Mouse (Mus musculus) stomach, postnatal 0 days (tissue): ENCODE measurements around the gene Slc6a6. TPM values are rescaled to one million over a fixed set of nuclear protein-coding genes. Genes with fewer than 3 reads are reported as not detected.
A peak's percentile ranks its signal among the peaks of the same experiment; 100 is the strongest.

Experiments
- ATAC-seq: fragments of 200-750 bp; cut with Nextera tagmentation; 2 replicates; pipeline ENCODE4 v1.8.0; 2017; ENCODE audit not compliant: low FRiP score, low TSS enrichment
- DNase-seq: peaks from one replicate; pipeline ENCODE4 v3.0.0-alpha.2; 2016; ENCODE audit warnings: low spot score
- H3K27ac ChIP-seq: fragments of 300-500 bp; sonication (generic); replicated peaks from 2 replicates; pipeline ENCODE4 v1.5.1; 2014; ENCODE audit warnings: mild to moderate bottlenecking, control low read depth
- H3K27me3 ChIP-seq: fragments of 300-500 bp; sonication (generic); 2 replicates; pipeline ENCODE4 v1.6.1; 2014; ENCODE audit warnings: low read length; ENCODE audit not compliant: control insufficient read depth, insufficient read depth
- H3K36me3 ChIP-seq: fragments of 300-500 bp; sonication (generic); 2 replicates; pipeline ENCODE4 v1.6.1; 2014; ENCODE audit warnings: low read length, mixed read lengths; ENCODE audit not compliant: control insufficient read depth, insufficient read depth
- H3K4me1 ChIP-seq: fragments of 300-500 bp; sonication (generic); replicated peaks from 2 replicates; pipeline ENCODE4 v1.6.1; 2014; ENCODE audit warnings: antibody characterized with exemption; ENCODE audit not compliant: control insufficient read depth, insufficient read depth
- H3K4me2 ChIP-seq: fragments of 300-500 bp; sonication (generic); replicated peaks from 2 replicates; pipeline ENCODE4 v1.6.1; 2014; ENCODE audit warnings: low read depth, mild to moderate bottlenecking, control low read depth, moderate library complexity
- H3K4me3 ChIP-seq: fragments of 300-500 bp; sonication (generic); 2 replicates; pipeline ENCODE4 v1.5.1; 2014; ENCODE audit warnings: low read depth, low read length, control low read depth
- H3K9ac ChIP-seq: fragments of 300-500 bp; sonication (generic); 2 replicates; pipeline ENCODE4 v1.6.1; 2014; ENCODE audit warnings: mild to moderate bottlenecking, low read length, control low read depth, mixed read lengths
- H3K9me3 ChIP-seq: fragments of 300-500 bp; sonication (generic); 2 replicates; pipeline ENCODE4 v1.6.1; 2016; ENCODE audit warnings: low read length; ENCODE audit not compliant: control insufficient read depth
- CTCF ChIP-seq: IDR thresholded peaks from 2 replicates; pipeline ENCODE4 v1.5.1; 2016; ENCODE audit warnings: antibody characterized with exemption, low read depth, mild to moderate bottlenecking, moderate library complexity
- EP300 ChIP-seq: optimal IDR thresholded peaks from 2 replicates; pipeline ENCODE3; 2016; ENCODE audit warnings: antibody characterized with exemption
- whole genome bisulfite sequencing: fragments of 180-500 bp; shearing (Covaris S2); extraction: QIAGEN DNeasy Blood & Tissue Kit; methylation state at CpG from one replicate; pipeline ENCODE4 v1.1.7; 2014; 5-methylcytosine and 5-hydroxymethylcytosine counted together
- polyA plus RNA-seq: library from polyadenylated mRNA; unstranded; fragments of >200 nt; fragmentation: Nextera tagmentation; extraction: Ambion mirVana; gene quantifications from 2 replicates; pipeline ENCODE4 v1.2.1, GENCODE M21; 2015

Gene Slc6a6
- polyA plus RNA-seq, 1 experiment from 2014 or later, result 66.5 TPM

GRCm38 (mm10) chr6:91737451-91737850 is 53.6 kb downstream of the Slc6a6 start:
- Histone ChIP-seq H3K9ac (0 out of 2 replicates have a peak overlapping the region, but pooled peaks have one; percentile 5), H3K9me3 (no peaks in the 10 kb centered on the region), H3K36me3 (peaks cover 18% of the 10 kb centered on the region), H3K4me1 (peaks cover 10% of the 10 kb centered on the region; the same call in 1 of the 2 replicates), H3K27ac (peak overlapping the region; percentile 8), H3K4me3 (no peak overlapping the region), H3K4me2 (no peak overlapping the region), H3K27me3 (no peaks in the 10 kb centered on the region)
- 72% methylated on average over 7 of the region's 7 CpGs for WGBS
- no peak for DNase-seq
- TF ChIP-seq CTCF, result no peak
- TF ChIP-seq EP300, result no peak
- ATAC-seq, result no peak

GRCm38 (mm10) chr6:91738058-91738457 is 54.2 kb downstream of the Slc6a6 start:
- Histone ChIP-seq H3K9ac (no peak overlapping the region; the same call in 1 of the 2 replicates), H3K9me3 (no peaks in the 10 kb centered on the region), H3K27me3 (no peaks in the 10 kb centered on the region), H3K4me1 (peaks cover 10% of the 10 kb centered on the region; the same call in 1 of the 2 replicates), H3K27ac (peak overlapping the region; percentile 8), H3K36me3 (peaks cover 18% of the 10 kb centered on the region), H3K4me2 (no peak overlapping the region), H3K4me3 (no peak overlapping the region)
- ATAC-seq (peak; percentile 72), DNase-seq (peak; percentile 75)
- TF ChIP-seq CTCF (no peak), EP300 (no peak)
- WGBS, result 36% methylated on average over 5 of the region's 5 CpGs

GRCm38 (mm10) chr6:91741046-91741445 is 57.2 kb downstream of the Slc6a6 start:
- ATAC-seq, result peak; percentile 13; the same call in 1 of the 2 replicates
- 59% methylated on average over 11 of the region's 11 CpGs for WGBS
- no peak overlapping the region for H3K9ac ChIP-seq
- H3K4me3 ChIP-seq, result no peak overlapping the region
- no peak overlapping the region for H3K27ac ChIP-seq
- H3K36me3 ChIP-seq, result peaks cover 11% of the 10 kb centered on the region
- H3K4me2 ChIP-seq, result no peak overlapping the region
- H3K4me1 ChIP-seq, result 0 out of 2 replicates have a peak, but pooled peaks cover 6% of the 10 kb centered on the region
- no peaks in the 10 kb centered on the region for H3K27me3 ChIP-seq
- DNase-seq, result peak; percentile 66
- TF ChIP-seq EP300 (no peak), CTCF (peak; percentile 99)
- H3K9me3 ChIP-seq, result no peaks in the 10 kb centered on the region

- 0 out of 2 replicates have a peak, but pooled peaks cover 3% of the 10 kb centered on the region for H3K4me1 ChIP-seq
- H3K27ac ChIP-seq, result no peak overlapping the region
- no peak overlapping the region for H3K9ac ChIP-seq
- no peak for ATAC-seq
- H3K36me3 ChIP-seq, result peaks cover 15% of the 10 kb centered on the region
- H3K27me3 ChIP-seq, result no peaks in the 10 kb centered on the region
- no peak overlapping the region for H3K4me2 ChIP-seq
- H3K4me3 ChIP-seq, result no peak overlapping the region
- TF ChIP-seq EP300, result no peak
- no peak for TF ChIP-seq CTCF
- WGBS, result 55% methylated on average over 3 of the region's 3 CpGs
- no peak for DNase-seq
- no peaks in the 10 kb centered on the region for H3K9me3 ChIP-seq
Measured at GRCm38 (mm10) chr6:91742466-91742865, 58.6 kb downstream of the Slc6a6 start.

- peaks cover 15% of the 10 kb centered on the region for H3K36me3 ChIP-seq
- H3K4me3 ChIP-seq, result no peak overlapping the region
- H3K27me3 ChIP-seq, result no peaks in the 10 kb centered on the region
- no peak overlapping the region for H3K9ac ChIP-seq
- no peak for DNase-seq
- no peaks in the 10 kb centered on the region for H3K9me3 ChIP-seq
- WGBS, result 78% methylated on average over 8 of the region's 8 CpGs
- TF ChIP-seq EP300, result no peak
- no peak for TF ChIP-seq CTCF
- 0 out of 2 replicates have a peak, but pooled peaks cover 3% of the 10 kb centered on the region for H3K4me1 ChIP-seq
- no peak overlapping the region for H3K4me2 ChIP-seq
- H3K27ac ChIP-seq, result no peak overlapping the region
- ATAC-seq, result no peak
Measured at GRCm38 (mm10) chr6:91742995-91743394, 59.1 kb downstream of the Slc6a6 start.

GRCm38 (mm10) chr6:91743886-91744285 is 60.0 kb downstream of the Slc6a6 start:
- H3K27me3 ChIP-seq, result no peaks in the 10 kb centered on the region
- DNase-seq (no peak), ATAC-seq (no peak)
- H3K4me3 ChIP-seq, result no peak overlapping the region
- no peaks in the 10 kb centered on the region for H3K4me1 ChIP-seq
- peaks cover 19% of the 10 kb centered on the region for H3K36me3 ChIP-seq
- 0 out of 2 replicates have a peak overlapping the region, but pooled peaks have one; percentile 49 for H3K27ac ChIP-seq
- no peak for TF ChIP-seq CTCF
- TF ChIP-seq EP300, result no peak
- H3K4me2 ChIP-seq, result no peak overlapping the region
- WGBS, result 48% methylated on average over 4 of the region's 4 CpGs
- no peaks in the 10 kb centered on the region for H3K9me3 ChIP-seq
- no peak overlapping the region for H3K9ac ChIP-seq
